Mouse (Mus musculus): Measurements from ENCODE around the gene Id1.

- TF ChIP-seq ZNF384 (IDR thresholded peaks at IDR 0.05; ENCODE audit: low read depth, low read length) (no peak), TCF12 (IDR thresholded peaks at IDR 0.05; ENCODE audit: low read depth, low read length) (no peak), HCFC1 (IDR thresholded peaks at IDR 0.05; ENCODE audit: low read depth, low read length) (no peak), USF2 (conservative IDR thresholded peaks at IDR 0.05; ENCODE audit: low read depth, low read length) (no peak), CTCF (conservative IDR thresholded peaks at IDR 0.05 in 1 of 2, IDR thresholded peaks at IDR 0.05 in 1 of 2; ENCODE audit: low read depth in 2 of 2, low read length in 2 of 2) (no peak), SMC3 (IDR thresholded peaks at IDR 0.05; ENCODE audit: low read depth, low read length) (no peak), KAT2A (IDR thresholded peaks at IDR 0.05; ENCODE audit: insufficient replicate concordance, low read length) (no peak), RAD21 (IDR thresholded peaks at IDR 0.05; ENCODE audit: low read depth, low read length) (no peak), MAX (IDR thresholded peaks at IDR 0.05; ENCODE audit: low read length) (no peak), MAFK (IDR thresholded peaks at IDR 0.05; ENCODE audit: insufficient replicate concordance, low read length) (no peak), POLR2A (IDR thresholded peaks at IDR 0.05; ENCODE audit: low read depth, low read length) (no peak)
Observed at GRCm38 (mm10) chr2:152738341-152738740, 2.3 kb downstream of the Id1 start.
